Mouse (Mus musculus) cerebellum, adult 2 months (tissue): Measurements from ENCODE around the gene Islr2. TPM values are rescaled to one million over a fixed set of nuclear protein-coding genes. Genes with fewer than 3 reads are reported as not detected.

Experiments used
- DNase-seq, 2 experiments: peaks; one replicate each; pipeline ENCODE4 v3.0.0; 2021
- H3K27ac ChIP-seq: fragments of 200-500 bp; 2 replicates; pipeline ENCODE4 v1.5.1; 2012; ENCODE audit warnings: low read length, control low read depth, inconsistent platforms; ENCODE audit not compliant: insufficient read depth
- H3K27me3 ChIP-seq: fragments of 200-500 bp; 2 replicates; pipeline ENCODE4 v1.6.1; 2012; ENCODE audit warnings: inconsistent platforms, mild to moderate bottlenecking, low read length, moderate library complexity; ENCODE audit not compliant: control insufficient read depth, insufficient read depth
- H3K4me1 ChIP-seq: fragments of 200-500 bp; 2 replicates; pipeline ENCODE4 v1.6.1; 2011; ENCODE audit warnings: low read length; ENCODE audit not compliant: control insufficient read depth, insufficient read depth
- H3K4me3 ChIP-seq: fragments of 200-500 bp; replicated peaks from 2 replicates; pipeline ENCODE3; 2011; ENCODE audit warnings: mild to moderate bottlenecking, low read depth, low read length, control low read depth; ENCODE audit not compliant: insufficient read depth
- CTCF ChIP-seq: fragments of 200-500 bp; IDR thresholded peaks from 2 replicates; pipeline ENCODE4 v1.5.1; 2011; ENCODE audit warnings: low read depth, mild to moderate bottlenecking, control low read depth, low read length, moderate library complexity, borderline replicate concordance; ENCODE audit not compliant: insufficient read depth
- POLR2A ChIP-seq: fragments of 200-500 bp; IDR thresholded peaks from 2 replicates; pipeline ENCODE4 v1.6.1; 2011; ENCODE audit warnings: low read length, control low read depth, borderline replicate concordance; ENCODE audit not compliant: insufficient read depth
- WGBS: fragments of 180-500 bp; shearing (Covaris S2); methylation state at CpG from one replicate; pipeline ENCODE4 v1.1.7; 2018; 5-methylcytosine and 5-hydroxymethylcytosine counted together
- polyA plus RNA-seq: library from polyadenylated mRNA; depleted of rRNA; stranded (reverse); fragments of >200 nt; gene quantifications from 2 replicates; pipeline ENCODE4 v1.2.3, GENCODE M21; 2012

Gene Islr2
- polyA plus RNA-seq, 1 experiment: 1.1 TPM

DNA sequence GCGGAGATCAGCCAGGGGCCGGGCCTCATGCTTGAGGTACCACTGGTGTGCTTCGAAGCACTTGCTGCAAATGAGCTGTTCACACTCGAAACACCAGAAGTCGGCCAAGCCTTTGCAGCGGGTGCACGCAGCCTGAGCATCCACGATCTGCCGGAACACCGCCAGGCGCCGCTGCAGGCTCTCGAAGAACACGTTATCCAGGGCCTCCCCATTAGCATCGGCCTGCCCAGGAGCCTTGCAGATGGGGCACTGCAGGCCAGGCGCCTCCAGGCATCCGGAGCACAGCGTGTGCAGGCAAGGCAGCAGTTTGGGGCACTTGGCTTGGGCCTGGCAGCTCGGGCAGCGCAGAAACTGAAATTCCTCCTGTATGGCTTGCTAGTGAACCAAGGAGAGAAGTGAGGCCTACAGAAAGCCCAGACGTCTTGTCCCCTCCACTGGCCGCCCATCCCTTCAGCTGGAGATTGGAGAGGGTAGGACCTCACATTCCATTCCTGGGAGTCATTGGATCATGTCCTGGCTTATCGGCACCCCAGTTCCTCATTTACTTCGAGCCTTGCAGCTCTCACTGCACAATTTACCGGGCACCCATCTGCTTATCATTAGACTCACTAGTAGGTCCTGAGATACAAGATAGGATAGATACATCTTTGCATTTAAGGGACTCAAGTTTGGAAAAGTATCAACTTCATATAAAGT is 43.1 kb upstream of the Islr2 start:
- H3K4me3 ChIP-seq: peak overlapping the region; percentile 34
- peaks cover 6% of the 10 kb centered on the region; the same call in 1 of the 2 replicates for H3K4me1 ChIP-seq
- WGBS: 9% methylated on average over 25 of the region's 25 CpGs
- no peaks in the 10 kb centered on the region for H3K27me3 ChIP-seq
- TF ChIP-seq POLR2A: no peak
- peak; percentile 66 for TF ChIP-seq CTCF
- H3K27ac ChIP-seq: 0 out of 2 replicates have a peak overlapping the region, but pooled peaks have one; percentile 22
- peak; percentile 76 to 78 for DNase-seq

- Histone ChIP-seq H3K4me1 (peaks cover 6% of the 10 kb centered on the region; the same call in 1 of the 2 replicates), H3K27me3 (no peaks in the 10 kb centered on the region), H3K4me3 (no peak overlapping the region), H3K27ac (no peak overlapping the region)
- TF ChIP-seq POLR2A (no peak), CTCF (no peak)
- WGBS: 80% methylated on average over 4 of the region's 4 CpGs
- DNase-seq: no peak
Observed at GRCm38 (mm10) chr9:58246083-58246591, 42.0 kb upstream of the Islr2 start.

- WGBS: 94% methylated on average over 6 of the region's 6 CpGs
- DNase-seq: no peak
- peaks cover 4% of the 10 kb centered on the region; the same call in 1 of the 2 replicates for H3K4me1 ChIP-seq
- H3K27me3 ChIP-seq: no peaks in the 10 kb centered on the region
- H3K27ac ChIP-seq: no peak overlapping the region
- TF ChIP-seq CTCF: no peak
- TF ChIP-seq POLR2A: no peak
- no peak overlapping the region for H3K4me3 ChIP-seq
Observed at GRCm38 (mm10) chr9:58243696-58244095, 39.6 kb upstream of the Islr2 start.

DNA sequence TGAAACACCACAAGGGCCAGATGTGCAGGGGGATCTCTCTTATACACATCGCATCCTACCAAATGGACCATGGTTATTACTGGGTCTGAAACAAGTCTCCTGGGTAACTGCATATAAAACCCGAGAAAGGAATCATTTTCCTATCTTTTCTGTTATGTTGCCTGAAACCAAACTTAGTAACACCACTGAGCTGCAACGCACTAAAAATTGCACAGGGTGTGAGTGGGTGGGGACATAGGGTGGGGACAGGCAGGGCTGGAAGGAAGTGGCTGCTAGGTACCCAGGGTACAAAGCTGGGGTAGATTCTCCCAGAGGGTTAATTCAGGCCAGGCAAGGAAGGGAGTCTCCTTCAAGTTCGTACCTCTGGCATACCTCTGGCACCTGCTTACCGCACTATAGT is 38.6 kb upstream of the Islr2 start:
- WGBS: 88% methylated on average over 5 of the region's 5 CpGs
- TF ChIP-seq CTCF (no peak), POLR2A (no peak)

GRCm38 (mm10) chr9:58241780-58242485 is 37.8 kb upstream of the Islr2 start:
- H3K27me3 ChIP-seq: no peaks in the 10 kb centered on the region
- TF ChIP-seq CTCF (no peak), POLR2A (no peak)
- peak; percentile 29 to 36 for DNase-seq
- no peak overlapping the region for H3K27ac ChIP-seq
- WGBS: 55% methylated on average over 9 of the region's 9 CpGs
- H3K4me1 ChIP-seq: no peaks in the 10 kb centered on the region
- H3K4me3 ChIP-seq: no peak overlapping the region

More for the DNA sequence above, 38.6 kb upstream of the Islr2 start:
- no peak overlapping the region for H3K4me3 ChIP-seq
- 0 out of 2 replicates have a peak, but pooled peaks cover 3% of the 10 kb centered on the region for H3K4me1 ChIP-seq
- no peaks in the 10 kb centered on the region for H3K27me3 ChIP-seq
- H3K27ac ChIP-seq: no peak overlapping the region
- no peak for DNase-seq

DNA sequence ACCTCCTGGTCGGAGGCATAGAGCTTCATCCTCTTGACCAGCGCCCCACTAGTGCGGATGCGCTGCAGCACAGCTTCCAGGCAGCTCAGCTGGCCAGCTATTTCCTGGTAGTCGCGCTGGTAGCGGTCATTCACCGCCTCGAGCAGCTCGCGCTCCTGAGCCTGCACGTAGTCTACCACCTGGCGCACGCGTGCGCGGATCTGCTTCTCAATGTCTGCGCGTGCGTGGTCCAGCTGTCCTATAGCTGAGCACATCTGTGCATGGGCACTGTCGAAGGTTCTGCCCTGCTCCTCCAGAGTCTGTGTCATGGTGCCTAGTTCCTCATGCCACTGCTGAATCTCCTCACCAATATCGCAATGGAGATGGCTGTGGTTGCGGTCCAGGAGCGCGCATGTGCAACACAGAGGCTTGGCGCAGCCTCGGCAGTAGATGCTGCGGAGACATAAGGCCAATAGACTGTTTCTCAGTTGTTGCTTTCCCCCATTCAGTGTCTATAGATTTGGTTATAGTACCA is 30.4 kb upstream of the Islr2 start:
- H3K27ac ChIP-seq: no peak overlapping the region
- TF ChIP-seq POLR2A: no peak
- no peak for TF ChIP-seq CTCF
- no peak overlapping the region for H3K4me3 ChIP-seq
- no peaks in the 10 kb centered on the region for H3K4me1 ChIP-seq
- no peaks in the 10 kb centered on the region for H3K27me3 ChIP-seq
- DNase-seq: no peak
- WGBS: 97% methylated on average over 28 of the region's 28 CpGs

DNA sequence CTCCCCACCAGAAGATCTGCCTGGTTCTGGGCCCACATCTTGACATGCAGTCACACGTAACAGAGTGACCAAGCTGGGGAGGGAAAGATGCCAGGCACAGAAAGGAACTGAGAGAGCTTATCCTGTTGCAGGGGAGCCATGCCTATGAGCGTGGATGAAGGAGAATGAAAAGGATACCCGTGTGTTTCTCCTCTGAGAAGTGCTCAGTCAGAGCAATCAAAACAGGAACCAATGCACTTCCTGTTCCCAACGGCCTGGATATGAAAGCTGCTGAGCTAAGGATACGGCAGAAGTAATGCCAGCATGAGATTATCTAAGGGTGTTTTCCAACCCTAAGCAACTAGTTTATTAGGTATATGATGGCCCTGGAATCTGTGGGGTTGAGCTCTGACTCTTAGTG is 28.3 kb upstream of the Islr2 start:
- no peak for DNase-seq
- TF ChIP-seq CTCF (no peak), POLR2A (no peak)
- no peaks in the 10 kb centered on the region for H3K4me1 ChIP-seq
- H3K27ac ChIP-seq: no peak overlapping the region
- no peak overlapping the region for H3K4me3 ChIP-seq
- WGBS: 79% methylated on average over 5 of the region's 5 CpGs
- no peaks in the 10 kb centered on the region for H3K27me3 ChIP-seq

DNA sequence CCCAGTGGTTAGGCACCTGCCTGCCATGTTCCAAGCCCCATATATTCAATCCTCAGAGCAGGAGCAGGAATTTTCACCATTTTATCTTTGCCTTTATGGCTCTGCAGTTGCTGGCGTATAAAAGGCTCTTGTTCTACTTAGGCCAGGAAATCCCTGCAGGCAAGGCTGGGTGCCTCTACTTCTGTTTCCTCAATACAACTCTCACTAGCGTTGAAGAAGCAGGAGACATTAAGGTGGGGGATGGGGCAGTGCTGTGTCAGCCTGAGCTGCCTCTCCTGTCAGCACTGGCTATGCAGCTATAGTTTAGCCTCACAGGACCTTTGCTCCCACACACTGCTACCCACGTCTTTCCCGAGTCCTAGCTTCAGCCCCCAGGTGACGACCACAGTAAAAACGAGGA is 27.6 kb upstream of the Islr2 start:
- Histone ChIP-seq H3K4me1 (no peaks in the 10 kb centered on the region), H3K27ac (no peak overlapping the region), H3K27me3 (no peaks in the 10 kb centered on the region), H3K4me3 (no peak overlapping the region)
- TF ChIP-seq CTCF (no peak), POLR2A (no peak)
- no peak for DNase-seq
- WGBS: 87% methylated on average over 6 of the region's 6 CpGs
